Mouse (Mus musculus) lung, postnatal 25 days (tissue): ENCODE results near the gene Vasp.
A peak's percentile ranks its signal among the peaks of the same experiment; 100 is the strongest.

ENCODE experiments used
- DNase-seq: peaks from one replicate; pipeline ENCODE4 v3.0.0; 2022; ENCODE audit warnings: low spot score

The Vasp gene

GRCm38 (mm10) chr7:19235092-19235671 is 36.4 kb downstream of the Vasp start:
- no peak for DNase-seq

- DNase-seq, result no peak
Measured at GRCm38 (mm10) chr7:19234652-19235051, 37.0 kb downstream of the Vasp start.

GRCm38 (mm10) chr7:19231849-19232248 is 39.8 kb downstream of the Vasp start:
- DNase-seq, result no peak

GRCm38 (mm10) chr7:19230899-19231298 is 40.7 kb downstream of the Vasp start:
- no peak for DNase-seq

- DNase-seq, result no peak
Measured at GRCm38 (mm10) chr7:19230041-19230580, 41.5 kb downstream of the Vasp start.

- no peak for DNase-seq
Measured at GRCm38 (mm10) chr7:19229404-19229803, 42.2 kb downstream of the Vasp start.

GRCm38 (mm10) chr7:19228793-19229148 is 42.8 kb downstream of the Vasp start:
- no peak for DNase-seq

- DNase-seq, result peak; percentile 100
Measured at GRCm38 (mm10) chr7:19227883-19228792, 43.5 kb downstream of the Vasp start, which contains the start of gene Opa3. TSS of gene Opa3 (plus strand) at chr7:19228334.

- no peak for DNase-seq
Measured at GRCm38 (mm10) chr7:19226817-19227797, 44.5 kb downstream of the Vasp start.

- no peak for DNase-seq
Measured at GRCm38 (mm10) chr7:19224933-19225332, 46.7 kb downstream of the Vasp start.

GRCm38 (mm10) chr7:19222875-19223274 is 48.7 kb downstream of the Vasp start:
- DNase-seq, result no peak

GRCm38 (mm10) chr7:19222189-19222588 is 49.4 kb downstream of the Vasp start:
- no peak for DNase-seq

GRCm38 (mm10) chr7:19220061-19220460 is 51.6 kb downstream of the Vasp start:
- DNase-seq, result no peak

GRCm38 (mm10) chr7:19217944-19218343 is 53.7 kb downstream of the Vasp start:
- no peak for DNase-seq

- no peak for DNase-seq
Measured at GRCm38 (mm10) chr7:19217492-19217891, 54.1 kb downstream of the Vasp start.

GRCm38 (mm10) chr7:19214940-19215339 is 56.7 kb downstream of the Vasp start:
- DNase-seq, result no peak

- no peak for DNase-seq
Measured at GRCm38 (mm10) chr7:19214369-19214768, 57.2 kb downstream of the Vasp start.

- DNase-seq, result no peak
Measured at GRCm38 (mm10) chr7:19213385-19213784, 58.2 kb downstream of the Vasp start.

GRCm38 (mm10) chr7:19211996-19212755 is 59.4 kb downstream of the Vasp start, which contains the start of gene Gpr4:
TSS of gene Gpr4 (plus strand) at chr7:19212538.
- DNase-seq, result no peak

- DNase-seq, result no peak
Measured at GRCm38 (mm10) chr7:19211041-19211675, 60.5 kb downstream of the Vasp start.

GRCm38 (mm10) chr7:19210010-19210409 is 61.6 kb downstream of the Vasp start:
- no peak for DNase-seq
